Mouse (Mus musculus): ENCODE results near the gene Atp6v0a1.

- TF ChIP-seq GATA1 (IDR thresholded peaks at IDR 0.05; ENCODE audit: low read length) (no peak), TAL1 (IDR thresholded peaks at IDR 0.05; ENCODE audit: low read length) (no peak)
Observed at GRCm38 (mm10) chr11:101103011-101103410, 93.8 kb downstream of the Atp6v0a1 start.
